Mouse (Mus musculus) liver, postnatal 0 days (tissue): ENCODE measurements around the gene Fxyd2.

Source experiments
- CTCF ChIP-seq: sonication (generic); IDR thresholded peaks from 2 replicates; pipeline ENCODE4 v1.5.1; 2016; ENCODE audit warnings: antibody characterized with exemption, low read depth
- EP300 ChIP-seq: IDR thresholded peaks from 2 replicates; pipeline ENCODE4 v1.6.1; 2016; ENCODE audit warnings: antibody characterized with exemption, low read depth, mild to moderate bottlenecking

GRCm38 (mm10) chr9:45367716-45368115 is 31.8 kb upstream of the Fxyd2 start:
- TF ChIP-seq CTCF: no peak
- TF ChIP-seq EP300: no peak
